Mouse (Mus musculus): Measurements from ENCODE around the gene Tff2.

- TF ChIP-seq POLR2A (IDR thresholded peaks at IDR 0.05; ENCODE audit: control insufficient read depth, low read depth, low read length) (no peak), CTCF (IDR thresholded peaks at IDR 0.05; ENCODE audit: control insufficient read depth, insufficient read depth, insufficient replicate concordance, low read depth, low read length) (no peak)
Measured at GRCm38 (mm10) chr17:31113191-31113856, 30.8 kb downstream of the Tff2 start.

All from testis, adult 2 months (tissue).